Mouse (Mus musculus): Measurements from ENCODE around the gene Ociad1. TPM values are rescaled to one million over a fixed set of nuclear protein-coding genes. Genes with fewer than 3 reads are reported as not detected.

Gene Ociad1
- polyA plus RNA-seq, 1 experiment from 2014 or later: 148 TPM

DNA sequence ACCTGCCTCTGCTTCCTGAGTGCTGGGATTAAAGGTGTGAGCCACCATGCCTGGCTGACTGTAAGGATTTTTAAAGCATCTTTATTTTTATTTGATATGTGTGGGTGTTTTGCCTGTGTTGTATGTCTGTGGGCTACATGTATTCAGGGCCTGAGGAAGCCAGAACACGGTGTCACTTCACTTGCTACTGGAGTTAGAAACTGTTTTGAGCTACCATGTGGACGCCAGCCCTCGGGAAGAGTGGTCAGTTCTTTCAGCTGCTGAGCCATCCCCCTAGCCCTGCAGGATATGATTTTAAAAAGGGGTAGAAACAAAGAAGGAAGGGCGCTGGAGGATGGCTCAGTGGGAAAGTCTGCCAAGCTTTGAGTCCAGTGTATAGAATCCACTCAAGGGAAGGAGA lies 3.3 kb downstream of the Ociad1 start:
- no peak overlapping the region for H3K4me2 ChIP-seq (replicated peaks; ENCODE audit: low read depth, low read length)
- no peaks in the 10 kb centered on the region for H3K4me1 ChIP-seq (replicated peaks; ENCODE audit: control insufficient read depth, insufficient read depth, low read length)
- H3K27me3 ChIP-seq (ENCODE audit: control insufficient read depth, insufficient read depth, low read length): no peaks in the 10 kb centered on the region
- peaks cover 3% of the 10 kb centered on the region for H3K36me3 ChIP-seq (ENCODE audit: control insufficient read depth, insufficient read depth, low read length)
- no peak for ATAC-seq (ENCODE audit: low FRiP score)
- 93% methylated on average over 4 of the region's 4 CpGs for WGBS
- no peaks in the 10 kb centered on the region for H3K9me3 ChIP-seq (ENCODE audit: control insufficient read depth, low read length)
- H3K27ac ChIP-seq (ENCODE audit: low read depth, low read length): no peak overlapping the region
- no peak overlapping the region for H3K9ac ChIP-seq (ENCODE audit: low read depth, low read length)
- DNase-seq (ENCODE audit: low spot score): no peak
- no peak overlapping the region for H3K4me3 ChIP-seq (ENCODE audit: low read depth, low read length)

- no peaks in the 10 kb centered on the region for H3K4me1 ChIP-seq (replicated peaks; ENCODE audit: control insufficient read depth, insufficient read depth, low read length)
- H3K9me3 ChIP-seq (ENCODE audit: control insufficient read depth, low read length): no peaks in the 10 kb centered on the region
- 94% methylated on average over 7 of the region's 7 CpGs for WGBS
Observed at GRCm38 (mm10) chr5:73301601-73302307, 9.2 kb downstream of the Ociad1 start.

GRCm38 (mm10) chr5:73304507-73304906 lies 11.9 kb downstream of the Ociad1 start:
- H3K27me3 ChIP-seq (ENCODE audit: control insufficient read depth, insufficient read depth, low read length): no peaks in the 10 kb centered on the region
- H3K4me2 ChIP-seq (replicated peaks; ENCODE audit: low read depth, low read length): no peak overlapping the region
- WGBS: 91% methylated on average over 12 of the region's 12 CpGs
- peaks cover 14% of the 10 kb centered on the region for H3K36me3 ChIP-seq (ENCODE audit: control insufficient read depth, insufficient read depth, low read length)
- ATAC-seq (ENCODE audit: low FRiP score) (no peak), DNase-seq (ENCODE audit: low spot score) (no peak)
- H3K9ac ChIP-seq (ENCODE audit: low read depth, low read length): no peak overlapping the region
- no peaks in the 10 kb centered on the region for H3K4me1 ChIP-seq (replicated peaks; ENCODE audit: control insufficient read depth, insufficient read depth, low read length)
- H3K9me3 ChIP-seq (ENCODE audit: control insufficient read depth, low read length): no peaks in the 10 kb centered on the region
- H3K27ac ChIP-seq (ENCODE audit: low read depth, low read length): no peak overlapping the region
- H3K4me3 ChIP-seq (ENCODE audit: low read depth, low read length): no peak overlapping the region

More at GRCm38 (mm10) chr5:73301601-73302307, 9.2 kb downstream of the Ociad1 start:
- no peak overlapping the region for H3K4me3 ChIP-seq (ENCODE audit: low read depth, low read length)
- DNase-seq (ENCODE audit: low spot score) (no peak), ATAC-seq (ENCODE audit: low FRiP score) (no peak)
- no peak overlapping the region for H3K4me2 ChIP-seq (replicated peaks; ENCODE audit: low read depth, low read length)
- H3K27me3 ChIP-seq (ENCODE audit: control insufficient read depth, insufficient read depth, low read length): no peaks in the 10 kb centered on the region
- no peak overlapping the region for H3K27ac ChIP-seq (ENCODE audit: low read depth, low read length)
- H3K36me3 ChIP-seq (ENCODE audit: control insufficient read depth, insufficient read depth, low read length): peaks cover 7% of the 10 kb centered on the region; the same call in 1 of the 2 replicates
- no peak overlapping the region for H3K9ac ChIP-seq (ENCODE audit: low read depth, low read length)

- Histone ChIP-seq H3K4me3 (ENCODE audit: low read depth, low read length) (no peak overlapping the region), H3K27ac (ENCODE audit: low read depth, low read length) (no peak overlapping the region), H3K4me1 (replicated peaks; ENCODE audit: control insufficient read depth, insufficient read depth, low read length) (no peaks in the 10 kb centered on the region), H3K4me2 (replicated peaks; ENCODE audit: low read depth, low read length) (no peak overlapping the region), H3K36me3 (ENCODE audit: control insufficient read depth, insufficient read depth, low read length) (peaks cover 16% of the 10 kb centered on the region), H3K9me3 (ENCODE audit: control insufficient read depth, low read length) (no peaks in the 10 kb centered on the region), H3K27me3 (ENCODE audit: control insufficient read depth, insufficient read depth, low read length) (no peaks in the 10 kb centered on the region), H3K9ac (ENCODE audit: low read depth, low read length) (no peak overlapping the region)
- DNase-seq (ENCODE audit: low spot score): no peak
- no peak for ATAC-seq (ENCODE audit: low FRiP score)
- 94% methylated on average over 6 of the region's 6 CpGs for WGBS
Observed at GRCm38 (mm10) chr5:73306486-73306885, 13.9 kb downstream of the Ociad1 start.

- no peaks in the 10 kb centered on the region for H3K4me1 ChIP-seq (replicated peaks; ENCODE audit: control insufficient read depth, insufficient read depth, low read length)
- DNase-seq (ENCODE audit: low spot score) (no peak), ATAC-seq (ENCODE audit: low FRiP score) (no peak)
- H3K4me2 ChIP-seq (replicated peaks; ENCODE audit: low read depth, low read length): no peak overlapping the region
- no peak overlapping the region for H3K4me3 ChIP-seq (ENCODE audit: low read depth, low read length)
- no peaks in the 10 kb centered on the region for H3K9me3 ChIP-seq (ENCODE audit: control insufficient read depth, low read length)
- H3K9ac ChIP-seq (ENCODE audit: low read depth, low read length): no peak overlapping the region
- peaks cover 15% of the 10 kb centered on the region for H3K36me3 ChIP-seq (ENCODE audit: control insufficient read depth, insufficient read depth, low read length)
- over 99% methylated on average over 3 of the region's 3 CpGs for WGBS
- H3K27ac ChIP-seq (ENCODE audit: low read depth, low read length): no peak overlapping the region
- H3K27me3 ChIP-seq (ENCODE audit: control insufficient read depth, insufficient read depth, low read length): no peaks in the 10 kb centered on the region
Observed at GRCm38 (mm10) chr5:73307297-73307696, 14.7 kb downstream of the Ociad1 start.

GRCm38 (mm10) chr5:73309496-73309895 lies 16.9 kb downstream of the Ociad1 start:
- DNase-seq (ENCODE audit: low spot score): no peak
- Histone ChIP-seq H3K27ac (ENCODE audit: low read depth, low read length) (no peak overlapping the region), H3K9ac (ENCODE audit: low read depth, low read length) (no peak overlapping the region), H3K36me3 (ENCODE audit: control insufficient read depth, insufficient read depth, low read length) (peaks cover 20% of the 10 kb centered on the region), H3K4me1 (replicated peaks; ENCODE audit: control insufficient read depth, insufficient read depth, low read length) (no peaks in the 10 kb centered on the region), H3K4me2 (replicated peaks; ENCODE audit: low read depth, low read length) (no peak overlapping the region), H3K9me3 (ENCODE audit: control insufficient read depth, low read length) (no peaks in the 10 kb centered on the region), H3K27me3 (ENCODE audit: control insufficient read depth, insufficient read depth, low read length) (no peaks in the 10 kb centered on the region), H3K4me3 (ENCODE audit: low read depth, low read length) (no peak overlapping the region)
- 91% methylated on average over 4 of the region's 4 CpGs for WGBS
- no peak for ATAC-seq (ENCODE audit: low FRiP score)

GRCm38 (mm10) chr5:73310401-73310800 lies 17.8 kb downstream of the Ociad1 start:
- H3K36me3 ChIP-seq (ENCODE audit: control insufficient read depth, insufficient read depth, low read length): peaks cover 23% of the 10 kb centered on the region
- no peaks in the 10 kb centered on the region for H3K9me3 ChIP-seq (ENCODE audit: control insufficient read depth, low read length)
- no peak overlapping the region for H3K27ac ChIP-seq (ENCODE audit: low read depth, low read length)
- H3K4me3 ChIP-seq (ENCODE audit: low read depth, low read length): no peak overlapping the region
- no peak for DNase-seq (ENCODE audit: low spot score)
- 91% methylated on average over 1 of the region's 1 CpGs for WGBS
- no peak overlapping the region for H3K4me2 ChIP-seq (replicated peaks; ENCODE audit: low read depth, low read length)
- H3K27me3 ChIP-seq (ENCODE audit: control insufficient read depth, insufficient read depth, low read length): no peaks in the 10 kb centered on the region
- ATAC-seq (ENCODE audit: low FRiP score): no peak
- no peaks in the 10 kb centered on the region for H3K4me1 ChIP-seq (replicated peaks; ENCODE audit: control insufficient read depth, insufficient read depth, low read length)
- H3K9ac ChIP-seq (ENCODE audit: low read depth, low read length): no peak overlapping the region

GRCm38 (mm10) chr5:73311458-73311857 lies 18.9 kb downstream of the Ociad1 start:
- Histone ChIP-seq H3K9me3 (ENCODE audit: control insufficient read depth, low read length) (no peaks in the 10 kb centered on the region), H3K4me3 (ENCODE audit: low read depth, low read length) (no peak overlapping the region), H3K9ac (ENCODE audit: low read depth, low read length) (no peak overlapping the region), H3K4me1 (replicated peaks; ENCODE audit: control insufficient read depth, insufficient read depth, low read length) (no peaks in the 10 kb centered on the region), H3K27ac (ENCODE audit: low read depth, low read length) (no peak overlapping the region), H3K4me2 (replicated peaks; ENCODE audit: low read depth, low read length) (no peak overlapping the region), H3K27me3 (ENCODE audit: control insufficient read depth, insufficient read depth, low read length) (no peaks in the 10 kb centered on the region), H3K36me3 (ENCODE audit: control insufficient read depth, insufficient read depth, low read length) (peaks cover 22% of the 10 kb centered on the region)
- WGBS: 96% methylated on average over 5 of the region's 5 CpGs
- ATAC-seq (ENCODE audit: low FRiP score) (no peak), DNase-seq (ENCODE audit: low spot score) (no peak)

GRCm38 (mm10) chr5:73313591-73313990 lies 21.0 kb downstream of the Ociad1 start:
- Histone ChIP-seq H3K9me3 (ENCODE audit: control insufficient read depth, low read length) (no peaks in the 10 kb centered on the region), H3K4me3 (ENCODE audit: low read depth, low read length) (no peak overlapping the region), H3K4me2 (replicated peaks; ENCODE audit: low read depth, low read length) (no peak overlapping the region), H3K36me3 (ENCODE audit: control insufficient read depth, insufficient read depth, low read length) (peaks cover 14% of the 10 kb centered on the region; the same call in 1 of the 2 replicates), H3K4me1 (replicated peaks; ENCODE audit: control insufficient read depth, insufficient read depth, low read length) (no peaks in the 10 kb centered on the region), H3K27me3 (ENCODE audit: control insufficient read depth, insufficient read depth, low read length) (no peaks in the 10 kb centered on the region), H3K27ac (ENCODE audit: low read depth, low read length) (no peak overlapping the region), H3K9ac (ENCODE audit: low read depth, low read length) (no peak overlapping the region)
- WGBS: 92% methylated on average over 10 of the region's 10 CpGs
- DNase-seq (ENCODE audit: low spot score) (no peak), ATAC-seq (ENCODE audit: low FRiP score) (no peak)
